Mouse (Mus musculus) mature B cell (primary cell): Measurements from ENCODE around the gene Hmgb1.

ENCODE experiments used
- in situ Hi-C: fragments of 300-500 bp; cut with MboI; formaldehyde crosslinking; loops from 2 replicates; pipeline ENCODE4 v1.14.3; 2019

Gene Hmgb1

DNA sequence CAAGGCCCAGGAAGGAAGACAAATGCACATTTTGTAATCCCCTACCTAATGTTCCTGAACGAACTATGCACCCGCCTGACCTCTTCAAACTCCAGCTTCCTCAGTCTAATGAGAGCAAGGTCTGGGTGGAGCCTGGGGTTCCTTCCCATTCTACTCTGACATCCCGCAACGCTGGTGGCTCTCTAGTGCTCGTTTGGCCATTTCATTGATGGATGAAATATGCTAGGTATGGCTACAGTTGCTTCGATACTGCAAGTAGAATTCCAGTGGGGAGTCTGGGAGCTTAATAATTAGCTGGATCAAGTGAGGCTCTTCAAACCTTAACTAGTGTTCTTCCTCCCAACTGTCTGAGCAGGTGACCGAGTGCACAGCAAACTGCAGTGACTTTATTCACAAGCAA, 163.2 kb downstream of the Hmgb1 start:
- in situ Hi-C loops, result no loop called here

DNA sequence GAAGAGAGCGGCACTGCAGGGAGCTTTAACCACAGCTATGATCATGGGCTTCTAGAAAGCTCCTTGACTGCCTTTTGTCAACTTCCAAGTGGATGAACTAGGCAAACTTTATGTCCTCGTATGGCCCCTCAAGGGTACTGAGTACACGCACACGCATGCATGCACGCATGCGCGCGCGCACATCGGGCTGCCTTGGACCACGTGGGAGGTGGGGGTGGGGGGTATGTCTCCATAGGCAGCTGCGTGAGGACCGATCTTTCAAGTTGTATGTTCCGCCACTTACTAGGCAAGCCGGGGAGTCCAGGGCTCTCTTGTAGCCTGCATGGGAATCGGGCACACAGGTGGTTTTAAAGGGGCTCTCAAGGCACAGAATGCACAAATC, 163.6 kb downstream of the Hmgb1 start:
- in situ Hi-C loops, result no loop called here

DNA sequence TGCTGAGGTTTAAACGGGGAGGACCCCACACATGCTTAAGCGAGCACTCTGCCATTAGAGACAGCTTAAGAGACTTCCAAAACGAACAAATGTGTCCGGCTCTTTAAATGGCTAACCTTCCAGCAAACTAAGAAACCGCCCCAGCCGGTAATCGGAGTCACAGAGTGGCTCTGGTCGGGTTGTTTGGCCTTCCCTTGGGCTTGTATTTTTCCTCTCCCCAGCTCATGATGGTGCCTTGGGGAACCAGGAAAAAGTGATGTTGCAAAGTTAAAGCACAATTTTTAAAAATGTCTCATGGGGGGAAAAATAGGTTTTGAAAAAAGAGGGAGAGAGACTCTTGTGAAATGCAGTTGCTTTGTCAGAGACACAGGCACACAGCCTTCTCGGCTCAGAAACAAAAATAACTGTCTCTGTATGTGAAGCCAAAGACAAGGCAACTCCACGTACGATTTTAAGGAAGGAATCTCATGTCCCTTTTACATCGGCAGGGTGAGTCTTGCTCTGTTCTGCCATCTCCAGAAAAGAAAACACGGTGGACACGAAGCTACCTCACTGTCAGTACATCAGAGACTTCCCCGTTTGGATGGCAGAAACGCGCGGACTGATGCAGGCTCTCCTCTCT, 164.1 kb downstream of the Hmgb1 start:
- in situ Hi-C loops, result no loop called here

DNA sequence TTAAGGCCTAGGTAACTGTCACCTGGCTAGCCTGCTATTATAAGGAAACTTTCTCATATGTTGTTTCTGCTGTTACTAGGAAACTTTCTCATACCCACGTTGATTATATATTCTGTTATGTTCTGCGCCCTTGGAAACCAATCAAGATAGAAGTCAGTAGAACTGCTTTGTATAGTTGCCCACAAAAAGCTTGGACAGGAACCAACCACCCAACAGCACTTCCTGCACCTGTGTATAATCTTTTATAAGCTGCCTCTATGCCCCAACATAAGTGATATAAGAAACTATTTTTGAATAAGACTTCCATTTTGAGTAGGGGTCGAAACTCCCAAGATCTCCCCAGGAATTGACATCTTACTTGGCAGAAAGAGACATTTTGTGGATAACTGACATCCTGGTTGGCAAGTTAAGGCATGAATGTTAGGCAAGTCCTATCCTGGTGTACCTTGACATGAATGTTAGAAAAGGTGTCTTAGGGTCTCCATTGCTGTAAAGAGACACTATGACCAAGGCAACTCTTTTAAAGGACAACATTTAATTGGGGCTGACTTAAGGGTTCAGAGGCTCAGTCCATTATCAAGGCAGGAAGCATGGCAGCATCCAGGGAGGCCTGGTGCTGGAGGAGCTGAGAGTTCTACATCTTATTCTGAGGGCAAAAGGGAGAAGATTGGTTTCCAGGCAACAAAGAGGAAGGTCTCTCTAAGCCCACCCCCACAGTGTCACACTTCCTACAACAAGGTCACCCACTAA, 166.4 kb downstream of the Hmgb1 start:
- in situ Hi-C loops, result no loop called here

DNA sequence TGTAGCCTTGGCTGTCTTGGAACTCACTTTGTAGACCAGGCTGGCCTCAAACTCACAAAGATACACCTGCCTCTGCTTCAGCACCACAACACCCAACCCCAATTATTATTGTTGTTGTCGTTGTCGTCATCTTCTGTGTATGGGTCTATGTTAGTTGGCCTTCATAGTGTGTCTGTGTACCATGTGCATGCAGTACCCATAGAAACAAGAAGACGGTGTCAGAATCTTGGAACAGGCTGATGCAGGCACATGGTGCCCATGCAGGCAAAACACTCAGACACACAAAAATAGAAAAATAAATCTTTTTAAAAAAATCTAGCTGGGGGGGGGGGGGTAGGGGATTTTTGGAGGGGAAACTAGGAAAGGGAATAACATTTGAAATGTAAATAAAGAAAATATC, 167.1 kb downstream of the Hmgb1 start:
- in situ Hi-C loops, result no loop called here

DNA sequence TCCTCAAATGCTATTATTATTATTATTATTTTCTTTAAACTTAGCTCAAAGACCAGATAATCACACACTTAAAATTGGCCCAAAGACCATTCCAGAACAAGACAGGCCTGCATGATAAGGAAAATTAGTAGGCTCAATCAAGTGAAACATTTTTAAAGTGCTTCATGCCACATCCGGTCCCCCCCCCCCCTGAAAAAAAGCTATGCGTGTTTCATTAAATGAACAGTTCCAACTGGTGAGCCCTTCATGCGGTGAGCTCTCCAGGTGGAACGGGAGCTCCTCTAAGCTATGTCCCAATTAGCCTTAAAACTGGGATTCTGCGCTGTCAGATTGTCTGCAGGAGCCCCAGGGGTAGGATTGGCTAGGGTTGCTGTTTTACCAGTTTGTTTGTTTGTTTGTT, 168.0 kb downstream of the Hmgb1 start:
- in situ Hi-C loops, result no loop called here

DNA sequence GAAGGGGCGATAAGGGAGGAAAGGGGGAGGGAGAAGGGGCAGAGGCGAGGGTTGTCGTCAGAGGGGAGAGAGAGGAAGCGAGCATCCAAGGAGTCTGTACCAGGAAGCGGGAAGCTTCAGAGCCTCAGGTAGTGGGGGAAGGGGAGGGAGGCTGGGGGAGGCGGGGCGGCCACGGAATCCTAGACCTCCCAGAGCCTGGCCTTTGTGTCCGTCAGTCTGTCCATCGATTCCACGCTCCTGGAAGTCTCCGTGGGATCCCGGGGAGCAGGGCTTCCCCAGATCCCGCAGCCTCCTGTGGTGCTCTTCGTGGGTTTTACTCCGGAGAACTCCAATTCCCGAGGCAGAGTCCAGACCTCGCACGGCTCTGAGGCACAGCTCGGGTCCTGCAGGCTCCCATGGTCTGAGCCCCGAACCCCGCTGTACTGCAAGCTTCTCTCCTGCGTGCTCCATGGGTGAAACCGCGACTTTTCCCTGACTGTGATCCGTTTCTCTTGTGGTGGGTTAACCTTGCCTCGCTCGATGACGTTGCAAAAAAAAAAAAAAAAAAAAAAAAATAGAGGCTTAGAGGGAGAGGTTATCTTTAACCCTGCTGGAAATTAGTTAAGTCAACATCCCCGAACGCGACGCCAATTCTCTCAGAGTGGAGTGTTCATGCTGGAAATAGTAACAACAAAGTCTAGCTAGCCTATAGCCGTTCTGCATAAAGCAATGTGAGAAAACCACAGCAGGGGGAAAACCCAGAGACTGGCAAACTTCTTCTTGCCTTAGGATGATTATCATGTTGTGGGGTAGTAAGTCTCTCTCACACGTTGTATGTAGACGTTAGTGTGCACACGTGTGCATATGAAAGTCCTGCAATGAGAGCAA, 168.7 kb downstream of the Hmgb1 start:
- in situ Hi-C loops, result no loop called here

DNA sequence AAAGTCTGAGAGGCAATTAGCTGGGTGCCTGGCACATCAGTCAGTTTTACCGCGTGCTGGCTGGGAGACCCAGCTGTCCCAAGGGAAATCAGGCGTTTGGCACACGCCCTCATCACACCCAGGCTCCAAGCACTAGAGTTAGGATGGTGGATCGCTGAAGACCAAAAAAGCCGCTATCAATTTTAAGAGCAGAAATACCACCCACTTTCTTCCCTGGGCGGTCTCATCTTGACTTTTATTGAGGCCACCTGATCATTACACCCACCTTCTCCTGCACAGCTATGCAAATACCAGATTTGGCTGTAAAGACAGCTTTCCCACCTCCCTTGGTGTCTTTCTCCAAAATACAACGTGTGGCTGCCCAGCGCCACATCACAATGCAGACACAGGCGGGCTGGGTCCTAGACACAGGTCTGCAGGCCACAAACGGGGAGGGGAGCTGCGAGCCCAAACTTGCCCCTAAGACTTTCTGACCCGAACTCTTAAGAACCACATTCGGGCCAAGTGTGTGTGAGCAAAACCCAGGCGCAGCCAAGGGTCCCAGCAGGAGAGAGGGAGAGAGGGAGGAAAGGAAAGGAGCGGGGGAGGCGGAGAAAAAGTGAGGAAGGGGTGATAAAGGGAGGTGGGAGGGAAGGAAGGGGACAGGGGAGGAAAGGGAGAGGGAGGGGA, 169.6 kb downstream of the Hmgb1 start:
- in situ Hi-C loops, result no loop called here

DNA sequence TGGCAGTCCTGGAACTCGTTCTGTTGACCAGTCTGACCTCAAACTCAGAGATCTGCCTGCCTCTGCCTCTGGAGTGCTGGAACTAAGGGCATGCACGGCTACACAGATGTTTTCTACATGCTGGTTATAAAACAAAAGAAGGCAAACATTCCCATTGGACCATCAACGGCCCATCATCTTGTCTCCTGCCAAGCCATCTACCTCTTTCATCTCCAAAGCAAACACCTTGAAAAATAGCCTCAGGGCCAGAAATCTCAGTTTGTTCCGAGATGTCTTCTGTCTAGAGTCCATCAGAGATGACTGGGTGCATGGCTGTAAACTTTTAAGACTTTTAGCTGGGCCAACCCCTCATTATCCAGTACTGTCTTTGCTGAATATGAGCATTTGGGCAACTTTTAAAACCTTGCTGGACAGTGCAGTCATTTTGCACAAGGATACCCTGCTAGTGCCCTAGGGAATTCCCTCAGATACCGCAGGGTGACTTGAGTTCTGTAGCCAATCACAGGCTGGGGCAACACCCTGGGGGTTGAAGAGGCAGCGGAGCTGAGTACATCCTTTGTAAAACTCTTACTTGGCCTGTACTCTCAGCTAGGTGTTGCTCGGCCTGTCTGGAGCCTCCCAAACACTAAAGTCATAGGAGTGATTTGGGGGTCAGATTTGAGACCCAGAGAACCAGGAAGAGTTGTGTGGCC, 170.3 kb downstream of the Hmgb1 start:
- in situ Hi-C loops, result no loop called here

DNA sequence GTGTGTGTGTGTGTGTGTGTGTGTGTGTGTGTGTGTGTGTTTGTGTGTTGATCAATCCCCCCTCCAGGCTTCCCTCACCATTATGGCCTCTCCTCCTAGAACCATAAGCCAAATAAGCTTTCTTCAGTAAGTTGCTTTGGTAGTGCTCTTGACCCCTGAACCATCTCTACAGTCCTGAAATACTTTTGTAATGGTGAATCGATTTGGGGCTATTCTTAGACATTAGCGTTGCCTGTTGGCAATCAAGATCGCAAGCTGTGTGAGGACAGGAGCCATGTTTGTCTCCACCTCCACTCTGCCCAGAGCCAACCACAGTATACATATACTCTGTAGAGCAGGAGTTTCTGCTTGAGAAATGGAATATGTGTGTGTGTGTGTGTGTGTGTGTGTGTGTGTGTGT, 175.2 kb downstream of the Hmgb1 start:
- in situ Hi-C loops, result no loop called here

DNA sequence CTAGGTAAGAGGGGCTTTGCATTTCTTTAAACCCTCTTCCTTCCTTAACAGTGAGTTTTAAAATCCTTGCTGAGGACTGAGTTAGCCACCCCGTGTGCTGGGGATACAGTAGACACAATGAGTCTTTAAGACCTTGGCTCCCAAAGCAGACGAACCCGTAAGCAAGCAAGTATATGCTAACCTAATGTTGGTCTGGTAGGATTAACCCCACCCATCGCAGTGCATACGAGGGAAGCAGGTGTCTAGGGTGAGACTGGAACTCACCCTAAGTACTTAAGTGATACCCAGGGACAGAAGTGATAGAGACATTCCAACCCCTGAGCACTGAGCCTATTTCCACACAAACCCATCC, 177.0 kb downstream of the Hmgb1 start:
- in situ Hi-C loops, result no loop called here

DNA sequence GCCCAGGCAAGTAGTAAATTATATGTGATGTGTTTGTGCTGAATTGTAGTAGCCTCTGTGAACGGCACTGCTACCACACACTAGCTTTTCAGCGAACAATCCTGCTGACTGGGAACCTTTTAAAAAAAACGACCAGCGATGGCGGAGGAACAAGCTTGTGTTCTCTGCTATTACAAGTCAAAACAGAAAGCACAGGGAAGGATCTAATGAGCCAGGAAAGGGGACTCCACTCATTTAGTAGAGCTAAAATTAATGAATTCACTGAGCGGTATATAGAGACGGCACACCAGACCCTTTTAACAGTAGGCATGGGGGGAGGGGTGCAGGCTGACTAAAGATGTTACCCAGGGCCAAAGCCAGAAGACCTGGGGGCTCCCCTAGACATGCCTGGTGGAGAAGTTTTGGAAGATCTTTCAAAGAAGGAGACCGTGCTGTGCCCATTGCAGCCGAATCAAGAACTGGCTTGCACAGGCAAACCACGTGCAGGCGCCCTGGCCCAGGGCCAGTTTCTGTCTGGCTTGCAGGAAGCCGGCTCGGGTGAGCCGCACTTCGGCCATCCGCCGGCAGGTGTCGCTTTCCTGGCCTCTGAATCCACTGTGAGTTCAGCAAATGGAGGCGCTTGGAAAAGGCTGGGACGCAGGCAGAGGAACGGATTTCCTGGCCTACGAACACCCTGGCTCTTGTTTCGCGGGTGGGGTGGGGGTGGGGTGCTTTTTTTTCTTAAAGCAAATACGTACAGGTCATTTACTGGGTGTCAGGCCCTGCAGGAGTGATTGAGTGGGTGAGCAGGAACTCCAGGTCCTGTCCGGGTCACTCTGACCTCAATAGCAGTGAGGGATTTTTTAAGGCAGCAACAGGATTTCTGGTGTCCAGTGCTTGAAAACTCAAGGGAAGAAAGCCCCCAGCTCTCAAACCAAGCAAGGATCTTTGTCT, 177.7 kb downstream of the Hmgb1 start:
- in situ Hi-C loops, result no loop called here

DNA sequence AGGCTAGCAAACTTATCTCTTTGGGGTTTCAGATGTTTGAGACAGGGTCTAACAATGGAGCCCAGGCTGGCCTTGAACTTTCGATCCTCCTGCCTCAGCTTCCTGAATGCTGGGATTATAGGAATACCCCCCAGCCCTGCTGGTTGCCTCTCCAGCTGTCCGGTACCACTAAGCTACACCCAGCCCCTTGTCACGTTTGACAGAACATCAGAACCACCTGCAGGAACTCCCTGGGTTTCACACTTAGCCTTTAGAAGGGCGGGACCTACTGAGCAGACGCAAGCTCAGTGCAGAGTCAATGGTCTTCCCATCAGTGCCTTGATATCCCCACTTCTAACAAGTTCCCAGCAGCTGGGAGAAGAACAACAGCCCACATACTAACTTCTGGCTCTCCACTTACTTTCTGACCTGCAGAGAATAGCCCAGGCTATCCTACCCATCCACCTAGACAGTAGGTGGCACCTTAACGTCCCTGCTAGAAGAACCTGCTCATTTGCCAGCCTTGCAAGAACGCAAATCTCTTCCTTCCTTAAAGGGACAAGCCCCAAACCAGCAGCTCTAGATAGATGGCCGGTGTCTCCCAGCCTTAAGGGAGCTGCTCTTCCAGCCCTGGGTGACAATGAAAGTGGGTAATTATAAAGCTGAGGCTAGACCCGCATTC, 178.5 kb downstream of the Hmgb1 start:
- in situ Hi-C loops, result no loop called here

DNA sequence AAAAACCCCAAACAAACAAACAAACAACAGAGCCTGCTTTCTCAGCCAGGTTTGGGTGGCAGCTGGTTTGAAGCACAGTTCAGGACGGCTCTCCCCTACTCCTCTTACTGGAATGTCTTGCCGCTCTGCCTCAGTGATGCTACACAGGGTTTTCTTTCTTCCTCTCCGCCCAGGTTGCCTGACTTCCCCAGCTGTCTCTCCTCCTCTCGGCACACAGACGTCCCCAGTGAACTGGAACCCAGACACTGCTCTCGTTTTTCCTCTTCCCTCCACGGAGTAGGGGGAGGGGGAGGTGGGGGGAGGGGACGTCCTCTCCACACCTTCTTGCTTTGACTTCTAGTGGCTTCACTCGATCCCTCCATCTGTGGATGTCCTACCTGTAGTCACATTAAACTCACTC, 179.2 kb downstream of the Hmgb1 start:
- in situ Hi-C loops, result no loop called here

DNA sequence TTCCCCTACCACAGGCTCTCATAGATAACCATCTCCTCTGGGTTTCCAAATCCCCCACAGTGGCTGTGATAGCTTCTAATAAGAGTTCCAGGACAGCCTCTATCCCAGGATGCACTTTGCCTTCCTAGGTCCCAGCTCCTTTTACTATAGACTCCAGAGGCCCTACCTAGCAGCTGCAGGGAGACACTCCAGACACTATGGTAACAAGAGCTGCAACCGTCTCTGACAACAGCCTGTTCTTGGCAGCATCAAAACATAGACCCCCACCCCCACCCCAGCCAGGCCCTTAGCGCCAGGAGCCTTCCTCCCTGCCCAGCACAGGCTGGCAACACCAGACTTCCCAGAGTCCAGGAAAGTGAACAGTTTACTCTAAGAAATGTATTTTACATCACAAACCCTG, 181.2 kb downstream of the Hmgb1 start:
- in situ Hi-C loops, result no loop called here

DNA sequence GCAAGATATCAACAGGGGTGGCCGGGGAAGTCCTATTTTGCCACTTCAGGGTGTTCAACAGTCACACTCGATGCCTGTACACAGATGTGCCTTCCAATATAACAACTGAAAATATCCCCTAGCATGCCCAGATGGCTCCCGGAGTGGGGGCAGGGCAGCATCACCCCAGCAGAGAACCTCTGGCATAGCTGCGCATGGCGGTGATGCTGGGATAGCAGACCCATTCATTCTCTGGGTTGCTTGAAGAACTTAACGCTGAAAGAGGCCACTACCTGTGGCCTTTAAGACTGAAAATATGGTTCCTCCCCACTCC, 181.5 kb downstream of the Hmgb1 start:
- in situ Hi-C loops, result no loop called here

DNA sequence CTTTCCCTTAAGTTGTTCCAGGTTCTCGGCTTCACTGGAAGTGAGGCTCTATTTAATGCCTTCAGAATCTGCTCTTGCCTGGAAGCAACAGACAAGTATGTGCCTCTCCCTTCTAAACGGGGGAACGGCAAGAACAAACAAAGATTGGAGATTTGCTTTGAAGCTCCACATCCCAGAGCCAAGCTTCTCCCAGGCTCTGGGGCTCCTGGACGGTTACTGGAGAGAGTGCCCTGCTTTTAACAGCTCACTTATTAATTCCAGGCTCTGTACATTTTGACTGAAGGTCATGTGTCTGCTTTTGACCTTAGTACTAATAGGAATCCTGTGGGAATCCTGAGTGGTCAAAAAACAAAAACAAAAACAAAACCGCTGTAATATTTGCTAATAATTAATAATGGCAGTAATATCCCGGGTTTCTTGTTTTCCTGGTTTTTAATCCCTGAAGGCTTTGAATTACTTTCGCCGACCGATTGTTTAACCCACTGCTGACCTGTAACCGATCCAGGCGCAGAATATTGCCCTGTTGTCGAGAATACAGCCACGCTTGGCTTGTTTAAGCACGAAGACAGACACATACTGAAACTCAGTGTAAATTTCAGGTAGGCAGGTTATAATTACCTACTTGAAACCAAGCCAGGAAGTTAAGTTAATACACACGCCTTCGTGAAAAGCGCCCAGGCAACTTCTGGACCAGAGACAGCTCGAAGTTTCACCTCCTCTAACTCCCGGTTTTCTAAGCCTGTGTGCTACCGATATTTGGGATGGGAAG, 182.1 kb downstream of the Hmgb1 start:
- in situ Hi-C loops, result no loop called here

DNA sequence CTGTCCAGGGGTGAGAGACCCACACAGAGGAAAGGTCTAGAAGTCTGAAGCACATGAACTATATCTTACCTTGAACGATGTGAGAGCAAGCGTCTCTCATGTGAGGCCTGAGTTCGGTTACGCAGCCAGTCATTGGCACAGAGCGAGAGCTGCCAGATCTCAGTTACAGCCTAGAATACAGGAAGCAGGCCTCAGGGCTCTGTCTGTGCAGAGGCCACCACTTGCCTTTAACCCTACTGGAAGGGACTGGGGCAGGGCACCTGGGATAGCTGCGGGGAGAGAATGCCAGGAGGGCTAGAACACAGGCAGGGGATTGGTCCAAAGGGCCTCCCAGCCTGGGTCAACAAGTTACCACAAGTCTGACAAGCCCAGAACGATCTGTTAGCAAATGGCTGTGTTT, 184.5 kb downstream of the Hmgb1 start:
- in situ Hi-C loops, result no loop called here

DNA sequence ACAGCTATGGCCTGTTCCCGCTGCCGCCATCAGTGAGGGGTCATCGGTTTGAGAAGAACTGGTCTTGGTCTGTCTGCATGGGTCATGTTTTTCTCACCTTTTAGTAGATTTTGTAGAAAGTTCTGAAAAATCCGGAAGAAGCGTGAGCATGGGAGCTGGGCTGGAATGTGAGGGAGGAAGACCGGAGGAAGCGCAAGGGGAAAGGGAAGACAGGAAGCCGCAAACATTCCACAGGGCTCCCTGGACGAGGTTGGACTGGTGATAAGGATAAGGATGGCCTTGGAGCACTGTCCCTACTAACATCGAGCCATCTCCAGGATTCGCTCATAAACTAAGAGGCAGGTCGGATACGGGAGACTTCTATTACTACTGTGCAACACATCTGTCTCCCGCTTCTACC, 185.8 kb downstream of the Hmgb1 start:
- in situ Hi-C loops, result no loop called here

DNA sequence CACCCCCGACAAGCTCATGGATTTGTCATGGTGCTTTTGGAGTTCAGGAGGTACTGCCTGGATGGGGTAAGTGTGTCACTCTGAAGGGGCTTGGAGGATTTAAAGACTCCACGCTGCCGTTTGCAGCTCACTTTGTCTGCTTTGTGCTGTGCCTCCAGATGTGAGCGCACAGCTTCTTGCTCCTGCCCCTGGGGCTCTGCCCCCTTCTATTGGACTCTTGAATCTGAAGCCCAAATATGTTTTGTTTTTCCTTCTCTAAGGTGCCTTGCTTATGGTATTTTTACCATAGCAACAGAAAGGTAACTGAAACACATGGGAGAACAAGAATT, 187.6 kb downstream of the Hmgb1 start:
- in situ Hi-C loops, result no loop called here
